Mouse (Mus musculus) heart, adult 10 weeks (tissue): ENCODE data around the gene Fxyd6. TPM values are rescaled to one million over a fixed set of nuclear protein-coding genes. Genes with fewer than 3 reads are reported as not detected.

Experiments
- polyA plus RNA-seq: library from polyadenylated mRNA; stranded (reverse); fragments of 350-450 nt; fragmentation: Illumina TruSeq; extraction: RNeasy Lipid Tissue Mini Kit (QIAGEN cat#74804); gene quantifications from one replicate; pipeline ENCODE4 v1.2.3, GENCODE M21; 2014; ENCODE audit warnings: low read depth, low replicate concordance

The Fxyd6 gene
- polyA plus RNA-seq, result 31.1 TPM

GRCm38 (mm10) chr9:45370117-45370561 is at the start of gene Fxyd6:
TSS of gene Fxyd6 (plus strand) at chr9:45370185.

GRCm38 (mm10) chr9:45399434-45399833 is 29.4 kb downstream of the Fxyd6 start, which contains the start of gene Fxyd2:
TSS of gene Fxyd2 (plus strand) at chr9:45399669.

GRCm38 (mm10) chr9:45426456-45426855 is 56.5 kb downstream of the Fxyd6 start, which contains the start of gene Dscaml1:
TSS of gene Dscaml1 (plus strand) at chr9:45426628.

Other genes with a start within 250 kb of the Fxyd6 start
- gene Scn4b, start 231.8 kb upstream of the Fxyd6 start, polyA plus RNA-seq, result 13.2 TPM
- not detected for gene BC049352, start 188.2 kb upstream of the Fxyd6 start, polyA plus RNA-seq
- not detected for gene Tmprss4, start 166.1 kb upstream of the Fxyd6 start, polyA plus RNA-seq
- 2.6 TPM for gene Il10ra, start 101.0 kb upstream of the Fxyd6 start, polyA plus RNA-seq
- gene Tmprss13, start 51.1 kb upstream of the Fxyd6 start, polyA plus RNA-seq, result 1.9 TPM
- 4.1 TPM for gene Fxyd2, start 29.5 kb downstream of the Fxyd6 start, polyA plus RNA-seq
- not detected for gene Dscaml1, start 56.4 kb downstream of the Fxyd6 start, polyA plus RNA-seq